Mouse (Mus musculus): ENCODE data around the gene Pla2g6. TPM values are rescaled to one million over a fixed set of nuclear protein-coding genes. Genes with fewer than 3 reads are reported as not detected.

Pla2g6 gene
- polyA plus RNA-seq, 1 experiment from 2014 or later, result 11.6 TPM

DNA sequence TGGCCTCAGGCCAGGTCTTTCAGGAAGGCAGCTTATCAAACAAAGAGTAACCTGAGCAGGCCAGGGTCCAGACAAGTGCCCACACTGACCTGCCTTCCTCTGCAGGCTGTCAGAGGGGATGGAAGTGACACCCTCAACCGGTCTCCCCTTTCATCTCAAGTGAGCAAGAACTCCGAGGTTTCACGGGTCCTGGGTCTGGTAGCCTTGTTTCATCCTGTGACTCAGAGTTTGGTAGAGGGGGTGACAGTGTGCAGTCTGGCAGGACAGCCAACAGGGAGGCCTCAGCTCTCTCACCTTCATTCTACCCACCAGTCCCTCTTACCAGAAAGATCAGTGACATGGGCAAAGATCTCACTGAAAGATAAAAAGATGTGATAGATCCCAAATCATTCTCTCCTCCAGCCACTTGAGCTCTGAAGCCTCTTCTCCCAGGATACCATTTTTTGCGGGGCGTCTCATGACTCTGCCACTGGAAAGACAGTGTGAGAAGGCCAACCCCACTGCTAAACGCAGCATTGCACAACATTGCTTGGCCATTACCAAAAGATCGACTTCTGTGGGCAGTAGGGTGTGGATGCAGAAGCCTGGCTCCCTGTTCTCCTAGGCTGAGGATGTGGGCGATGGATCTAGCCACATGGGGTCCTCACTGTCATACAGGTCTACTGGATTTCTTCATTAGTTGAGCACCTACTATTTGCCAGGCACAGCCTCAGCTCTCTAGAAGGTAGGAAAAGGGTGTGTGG lies 18.0 kb upstream of the Pla2g6 start, which contains the start of gene Maff:
TSS of gene Maff (plus strand) at position 571 of the 743 bp plus-strand sequence.
- Histone ChIP-seq H3K27me3 (ENCODE audit: control insufficient read depth, insufficient read depth, low read length) (no peaks in the 10 kb centered on the region), H3K4me1 (ENCODE audit: control insufficient read depth, insufficient read depth, low read length) (peaks cover 12% of the 10 kb centered on the region), H3K4me3 (ENCODE audit: low read depth, low read length) (peak within 1 kb of the TSS; percentile 71), H3K9me3 (replicated peaks; ENCODE audit: control insufficient read depth, low read length) (no peaks in the 10 kb centered on the region), H3K9ac (ENCODE audit: low read depth, low read length) (peak within 1 kb of the TSS; percentile 88), H3K4me2 (peak within 1 kb of the TSS; percentile 83), H3K36me3 (ENCODE audit: control insufficient read depth, insufficient read depth, low read length) (no peaks in the 10 kb centered on the region), H3K27ac (ENCODE audit: low read depth, low read length) (peak within 1 kb of the TSS; percentile 95)
- no peak for ATAC-seq (replicated peaks; ENCODE audit: insufficient number of reproducible peaks, low FRiP score, low TSS enrichment)
- 40% methylated on average over 8 of the region's 8 CpGs for WGBS (ENCODE audit: insufficient replicate concordance)

DNA sequence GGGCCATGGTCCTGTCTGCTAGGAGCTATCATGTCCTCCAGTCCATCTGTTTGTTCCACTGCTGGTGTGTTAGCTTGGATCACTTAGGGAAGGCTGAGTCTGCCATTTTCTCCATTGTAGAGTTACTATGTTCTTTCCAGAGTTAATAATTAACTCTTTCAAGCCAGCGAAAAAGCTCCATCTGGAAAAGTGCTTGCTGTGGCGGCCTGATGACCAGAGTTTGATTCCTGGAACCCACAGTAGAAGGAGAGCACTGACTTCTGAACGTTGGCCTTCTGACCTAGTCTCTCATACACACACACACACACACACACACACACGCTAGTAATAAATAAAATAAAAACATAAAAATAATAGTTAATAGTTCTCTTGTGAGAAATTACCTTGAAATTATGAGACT lies 16.4 kb upstream of the Pla2g6 start:
- 72% methylated on average over 4 of the region's 4 CpGs for WGBS (ENCODE audit: insufficient replicate concordance)
- Histone ChIP-seq H3K27me3 (ENCODE audit: control insufficient read depth, insufficient read depth, low read length) (no peaks in the 10 kb centered on the region), H3K27ac (ENCODE audit: low read depth, low read length) (no peak overlapping the region), H3K4me2 (no peak overlapping the region), H3K4me3 (ENCODE audit: low read depth, low read length) (no peak overlapping the region), H3K9ac (ENCODE audit: low read depth, low read length) (no peak overlapping the region), H3K9me3 (replicated peaks; ENCODE audit: control insufficient read depth, low read length) (no peaks in the 10 kb centered on the region), H3K36me3 (ENCODE audit: control insufficient read depth, insufficient read depth, low read length) (no peaks in the 10 kb centered on the region), H3K4me1 (ENCODE audit: control insufficient read depth, insufficient read depth, low read length) (peaks cover 7% of the 10 kb centered on the region; the same call in 1 of the 2 replicates)
- ATAC-seq (replicated peaks; ENCODE audit: insufficient number of reproducible peaks, low FRiP score, low TSS enrichment), result no peak

DNA sequence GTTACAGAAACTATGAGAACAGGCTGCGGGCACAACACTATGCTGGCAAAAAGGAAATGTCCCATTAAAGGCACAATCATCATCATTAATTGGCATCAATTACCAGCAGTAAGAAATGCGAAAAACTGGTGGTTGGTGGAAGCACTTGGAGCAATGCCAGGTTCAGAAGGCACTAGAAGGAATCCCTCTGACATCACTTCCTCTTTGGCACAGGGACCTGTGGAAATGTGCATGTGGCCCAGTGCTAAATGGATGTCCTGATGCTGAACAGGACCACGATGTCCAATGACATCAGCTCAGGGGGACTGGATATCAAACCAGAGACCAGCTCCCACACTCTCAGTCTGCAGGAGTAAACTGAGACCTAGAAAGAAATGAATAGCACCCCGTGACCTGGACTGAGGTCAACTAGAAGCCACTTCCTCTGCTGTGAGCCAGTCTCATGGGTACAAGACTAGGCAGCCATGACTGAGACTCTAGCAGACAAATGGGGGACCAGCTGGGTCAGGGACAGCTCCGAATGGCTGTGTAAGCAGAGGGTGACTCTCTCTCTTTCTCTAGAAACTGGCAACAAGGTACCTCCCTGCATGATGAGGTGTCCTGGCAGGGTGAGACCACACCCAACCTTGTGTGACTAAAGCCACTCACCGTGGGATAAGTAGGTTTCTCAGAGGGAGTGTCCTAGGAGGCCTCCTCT lies 14.6 kb upstream of the Pla2g6 start:
- 70% methylated on average over 6 of the region's 6 CpGs for WGBS (ENCODE audit: insufficient replicate concordance)
- Histone ChIP-seq H3K36me3 (ENCODE audit: control insufficient read depth, insufficient read depth, low read length) (no peaks in the 10 kb centered on the region), H3K4me1 (ENCODE audit: control insufficient read depth, insufficient read depth, low read length) (no peaks in the 10 kb centered on the region), H3K9ac (ENCODE audit: low read depth, low read length) (no peak overlapping the region), H3K4me3 (ENCODE audit: low read depth, low read length) (no peak overlapping the region), H3K4me2 (no peak overlapping the region), H3K9me3 (replicated peaks; ENCODE audit: control insufficient read depth, low read length) (no peaks in the 10 kb centered on the region), H3K27me3 (ENCODE audit: control insufficient read depth, insufficient read depth, low read length) (no peaks in the 10 kb centered on the region), H3K27ac (ENCODE audit: low read depth, low read length) (no peak overlapping the region)
- no peak for ATAC-seq (replicated peaks; ENCODE audit: insufficient number of reproducible peaks, low FRiP score, low TSS enrichment)

DNA sequence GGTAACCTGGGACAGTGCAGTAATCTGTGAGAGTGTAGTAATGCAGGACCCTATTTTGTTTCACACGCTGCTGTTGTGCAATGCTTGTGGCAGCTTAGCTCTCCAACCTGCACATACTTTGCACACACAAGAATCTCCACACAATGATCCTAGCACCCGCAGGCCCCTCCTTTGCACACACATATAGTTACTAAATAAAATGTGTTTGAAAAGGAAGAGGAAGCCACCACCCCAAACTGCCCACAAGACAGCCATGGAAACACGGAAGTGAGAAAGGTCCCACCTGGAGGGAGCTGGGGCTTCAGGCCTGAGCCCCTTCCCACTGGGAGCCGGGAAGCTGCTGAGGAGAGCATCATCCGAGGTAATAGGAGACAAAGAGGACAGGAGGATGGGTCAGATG lies 10.8 kb upstream of the Pla2g6 start:
- Histone ChIP-seq H3K27me3 (ENCODE audit: control insufficient read depth, insufficient read depth, low read length) (no peaks in the 10 kb centered on the region), H3K9me3 (replicated peaks; ENCODE audit: control insufficient read depth, low read length) (no peaks in the 10 kb centered on the region), H3K4me3 (ENCODE audit: low read depth, low read length) (no peak overlapping the region), H3K4me2 (no peak overlapping the region), H3K27ac (ENCODE audit: low read depth, low read length) (no peak overlapping the region), H3K36me3 (ENCODE audit: control insufficient read depth, insufficient read depth, low read length) (no peaks in the 10 kb centered on the region), H3K4me1 (ENCODE audit: control insufficient read depth, insufficient read depth, low read length) (no peaks in the 10 kb centered on the region), H3K9ac (ENCODE audit: low read depth, low read length) (no peak overlapping the region)
- no peak for ATAC-seq (replicated peaks; ENCODE audit: insufficient number of reproducible peaks, low FRiP score, low TSS enrichment)
- WGBS (ENCODE audit: insufficient replicate concordance), result 73% methylated on average over 5 of the region's 5 CpGs

DNA sequence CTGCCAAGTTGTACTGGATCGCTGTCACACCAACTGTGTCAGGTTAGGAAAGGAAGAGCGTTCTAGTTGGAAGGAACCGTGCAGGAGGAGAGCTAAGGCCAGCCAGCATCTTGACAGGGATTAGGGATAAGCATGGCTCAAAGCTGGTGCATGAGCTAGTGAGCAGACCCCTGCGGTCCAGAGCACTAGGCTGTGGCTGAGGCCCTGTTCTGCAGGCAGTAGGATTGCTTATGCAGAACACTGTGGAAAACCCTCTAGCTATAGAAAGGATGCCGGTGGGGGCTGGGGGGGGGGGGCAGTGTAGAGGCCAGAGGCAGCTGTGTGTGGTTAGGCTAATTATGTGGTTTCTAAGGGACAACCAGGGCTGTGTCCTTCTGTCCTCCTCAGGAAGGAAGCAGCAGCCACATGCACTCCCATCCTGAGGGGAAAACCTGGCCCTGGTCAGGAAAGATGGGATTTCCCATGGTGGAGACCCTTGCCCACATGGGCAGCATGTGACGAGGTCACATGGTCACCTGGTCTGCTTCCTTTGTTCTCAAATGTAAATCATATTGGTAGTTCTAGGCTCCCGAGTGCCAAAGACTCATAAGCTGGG lies 7.0 kb upstream of the Pla2g6 start:
- H3K4me2 ChIP-seq, result no peak overlapping the region
- H3K4me3 ChIP-seq (ENCODE audit: low read depth, low read length), result no peak overlapping the region
- ATAC-seq (replicated peaks; ENCODE audit: insufficient number of reproducible peaks, low FRiP score, low TSS enrichment), result no peak
- H3K4me1 ChIP-seq (ENCODE audit: control insufficient read depth, insufficient read depth, low read length), result no peaks in the 10 kb centered on the region
- 58% methylated on average over 7 of the region's 7 CpGs for WGBS (ENCODE audit: insufficient replicate concordance)
- no peaks in the 10 kb centered on the region for H3K36me3 ChIP-seq (ENCODE audit: control insufficient read depth, insufficient read depth, low read length)
- H3K27ac ChIP-seq (ENCODE audit: low read depth, low read length), result no peak overlapping the region
- H3K27me3 ChIP-seq (ENCODE audit: control insufficient read depth, insufficient read depth, low read length), result no peaks in the 10 kb centered on the region
- H3K9me3 ChIP-seq (replicated peaks; ENCODE audit: control insufficient read depth, low read length), result no peaks in the 10 kb centered on the region
- H3K9ac ChIP-seq (ENCODE audit: low read depth, low read length), result 0 out of 2 replicates have a peak overlapping the region, but pooled peaks have one; percentile 7

DNA sequence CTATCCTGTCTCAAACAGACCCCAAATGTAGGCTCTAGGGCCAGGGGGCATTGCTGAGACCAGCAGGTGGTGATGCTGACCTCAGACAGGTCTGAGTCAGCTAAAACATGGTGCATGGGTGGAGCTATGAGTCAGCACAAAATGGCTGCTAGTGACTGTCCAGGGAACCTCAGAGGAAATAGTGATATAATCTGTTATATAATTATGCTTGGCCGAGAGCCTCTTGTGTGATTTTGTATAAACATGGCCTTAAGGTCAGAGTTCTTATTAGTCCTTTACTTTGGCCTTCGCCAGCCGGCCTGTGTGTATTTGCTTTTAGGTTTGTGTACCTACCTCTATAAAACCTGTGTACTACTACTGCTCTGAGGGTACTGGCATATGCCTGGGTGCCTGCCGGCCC lies 5.2 kb upstream of the Pla2g6 start:
- Histone ChIP-seq H3K27ac (ENCODE audit: low read depth, low read length) (no peak overlapping the region), H3K4me3 (ENCODE audit: low read depth, low read length) (no peak overlapping the region), H3K9ac (ENCODE audit: low read depth, low read length) (no peak overlapping the region), H3K9me3 (replicated peaks; ENCODE audit: control insufficient read depth, low read length) (no peaks in the 10 kb centered on the region), H3K36me3 (ENCODE audit: control insufficient read depth, insufficient read depth, low read length) (no peaks in the 10 kb centered on the region), H3K27me3 (ENCODE audit: control insufficient read depth, insufficient read depth, low read length) (no peaks in the 10 kb centered on the region), H3K4me2 (no peak overlapping the region), H3K4me1 (ENCODE audit: control insufficient read depth, insufficient read depth, low read length) (no peaks in the 10 kb centered on the region)
- WGBS (ENCODE audit: insufficient replicate concordance), result 66% methylated on average over 4 of the region's 4 CpGs
- ATAC-seq (replicated peaks; ENCODE audit: insufficient number of reproducible peaks, low FRiP score, low TSS enrichment), result peak; percentile 53

DNA sequence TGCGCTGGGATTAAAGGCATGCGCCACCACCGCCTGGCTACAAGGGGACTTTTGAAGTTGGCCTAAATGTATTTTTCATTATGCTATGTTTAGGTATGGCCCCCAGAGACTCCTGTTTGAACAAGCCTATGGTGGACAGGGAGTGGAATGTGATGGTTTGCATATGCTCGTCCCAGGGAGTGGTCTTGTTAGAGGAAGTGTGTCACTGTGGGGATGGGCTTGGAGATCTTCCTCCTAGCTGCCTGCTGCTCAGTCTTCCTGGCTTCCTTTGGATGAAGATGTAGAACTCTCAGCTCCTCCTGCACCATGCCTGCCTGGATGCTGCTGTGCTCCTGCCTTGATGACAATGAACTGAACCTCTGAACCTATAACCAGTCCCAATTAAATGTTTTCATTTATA lies 2.3 kb upstream of the Pla2g6 start:
- peaks cover 9% of the 10 kb centered on the region; the same call in 1 of the 2 replicates for H3K4me1 ChIP-seq (ENCODE audit: control insufficient read depth, insufficient read depth, low read length)
- no peaks in the 10 kb centered on the region for H3K27me3 ChIP-seq (ENCODE audit: control insufficient read depth, insufficient read depth, low read length)
- peak overlapping the region; percentile 32; the same call in 1 of the 2 replicates for H3K27ac ChIP-seq (ENCODE audit: low read depth, low read length)
- H3K9me3 ChIP-seq (replicated peaks; ENCODE audit: control insufficient read depth, low read length), result no peaks in the 10 kb centered on the region
- no peaks in the 10 kb centered on the region for H3K36me3 ChIP-seq (ENCODE audit: control insufficient read depth, insufficient read depth, low read length)
- no peak overlapping the region for H3K4me2 ChIP-seq
- 61% methylated on average over 4 of the region's 4 CpGs for WGBS (ENCODE audit: insufficient replicate concordance)
- ATAC-seq (replicated peaks; ENCODE audit: insufficient number of reproducible peaks, low FRiP score, low TSS enrichment), result no peak
- H3K9ac ChIP-seq (ENCODE audit: low read depth, low read length), result no peak overlapping the region
- no peak overlapping the region for H3K4me3 ChIP-seq (ENCODE audit: low read depth, low read length)

DNA sequence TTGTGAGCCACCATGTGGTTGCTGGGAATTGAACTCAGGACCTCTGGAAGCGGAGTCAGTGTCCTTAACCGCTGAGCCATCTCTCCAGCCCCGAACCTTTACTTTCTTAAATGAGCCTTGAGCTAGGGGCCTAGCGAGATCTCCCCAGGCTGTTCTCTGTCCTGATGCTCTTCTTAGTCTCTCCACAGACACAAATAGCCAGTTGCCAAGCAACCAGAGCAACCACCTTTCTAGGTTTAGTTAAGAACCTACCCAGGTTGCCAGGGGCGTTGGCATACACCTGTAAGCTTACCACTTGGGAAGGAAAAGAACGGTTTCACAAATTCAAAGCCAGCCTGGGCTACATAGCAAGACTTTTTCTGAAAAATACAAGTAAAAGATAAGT lies 1.8 kb upstream of the Pla2g6 start:
- Histone ChIP-seq H3K4me1 (ENCODE audit: control insufficient read depth, insufficient read depth, low read length) (peaks cover 9% of the 10 kb centered on the region; the same call in 1 of the 2 replicates), H3K36me3 (ENCODE audit: control insufficient read depth, insufficient read depth, low read length) (no peaks in the 10 kb centered on the region), H3K9ac (ENCODE audit: low read depth, low read length) (no peak overlapping the region), H3K27ac (ENCODE audit: low read depth, low read length) (no peak overlapping the region), H3K4me3 (ENCODE audit: low read depth, low read length) (no peak overlapping the region), H3K4me2 (no peak overlapping the region), H3K9me3 (replicated peaks; ENCODE audit: control insufficient read depth, low read length) (no peaks in the 10 kb centered on the region), H3K27me3 (ENCODE audit: control insufficient read depth, insufficient read depth, low read length) (no peaks in the 10 kb centered on the region)
- 80% methylated on average over 6 of the region's 6 CpGs for WGBS (ENCODE audit: insufficient replicate concordance)
- ATAC-seq (replicated peaks; ENCODE audit: insufficient number of reproducible peaks, low FRiP score, low TSS enrichment), result no peak

Data from heart, embryonic 11.5 days (tissue).